Mouse (Mus musculus): ENCODE measurements at regions not wholly inside any gene's neighbourhood (a gene's known extent, or its start where the extent isn't known, plus 50 kb on each side); places are given as distances from the start of the nearest gene placed in this dataset.

- no peak overlapping the region for H3K4me3 ChIP-seq (ENCODE audit: insufficient read depth in 1 of 2, low read depth in 2 of 2, low read length in 2 of 2)
- ATAC-seq (ENCODE audit: insufficient read depth) (no peak), DNase-seq (ENCODE audit: low read depth in 3 of 3, low spot score in 3 of 3) (no peak)
- no peak overlapping the region for H3K9ac ChIP-seq (replicated peaks)
- H3K27ac ChIP-seq: no peak overlapping the region
- no peaks in the 10 kb centered on the region for H3K27me3 ChIP-seq (ENCODE audit: control insufficient read depth, insufficient read depth, low read length)
- no peaks in the 10 kb centered on the region for H3K9me3 ChIP-seq (ENCODE audit: control insufficient read depth, low read length)
- TF ChIP-seq CTCF (IDR thresholded peaks at IDR 0.05; ENCODE audit: low read depth) (no peak), EP300 (IDR thresholded peaks at IDR 0.05; ENCODE audit: low read depth) (no peak)
- 24% methylated on average over 2 of the region's 2 CpGs for WGBS (ENCODE audit: insufficient replicate concordance)
- no peaks in the 10 kb centered on the region for H3K4me1 ChIP-seq (replicated peaks; ENCODE audit: control insufficient read depth in 2 of 2, insufficient read depth in 2 of 2, low read length in 1 of 2)
- H3K4me2 ChIP-seq (ENCODE audit: low read depth): no peak overlapping the region
- H3K36me3 ChIP-seq (replicated peaks; ENCODE audit: control insufficient read depth, insufficient read depth, low read depth): no peaks in the 10 kb centered on the region
These were observed 86.9 kb upstream of the Ccdc91 start for GRCm38 (mm10) chr6:147388727-147389126.

- no peaks in the 10 kb centered on the region for H3K36me3 ChIP-seq (replicated peaks; ENCODE audit: control insufficient read depth, insufficient read depth, low read depth)
- H3K9ac ChIP-seq (replicated peaks): no peak overlapping the region
- 56% methylated on average over 1 of the region's 1 CpGs for WGBS (ENCODE audit: insufficient replicate concordance)
- no peak overlapping the region for H3K27ac ChIP-seq
- H3K27me3 ChIP-seq (ENCODE audit: control insufficient read depth, insufficient read depth, low read length): no peaks in the 10 kb centered on the region
- DNase-seq (ENCODE audit: low read depth in 3 of 3, low spot score in 3 of 3) (no peak), ATAC-seq (ENCODE audit: insufficient read depth) (no peak)
- H3K4me2 ChIP-seq (ENCODE audit: low read depth): no peak overlapping the region
- TF ChIP-seq EP300 (IDR thresholded peaks at IDR 0.05; ENCODE audit: low read depth) (no peak), CTCF (IDR thresholded peaks at IDR 0.05; ENCODE audit: low read depth) (no peak)
- H3K4me1 ChIP-seq (replicated peaks; ENCODE audit: control insufficient read depth in 2 of 2, insufficient read depth in 2 of 2, low read length in 1 of 2): no peaks in the 10 kb centered on the region
- H3K4me3 ChIP-seq (ENCODE audit: insufficient read depth in 1 of 2, low read depth in 2 of 2, low read length in 2 of 2): no peak overlapping the region
- no peaks in the 10 kb centered on the region for H3K9me3 ChIP-seq (ENCODE audit: control insufficient read depth, low read length)
These were observed 90.0 kb upstream of the Ccdc91 start for GRCm38 (mm10) chr6:147385606-147386005.

- 51% methylated on average over 8 of the region's 8 CpGs for WGBS (ENCODE audit: insufficient replicate concordance)
- Histone ChIP-seq H3K4me2 (ENCODE audit: low read depth) (no peak overlapping the region), H3K27me3 (ENCODE audit: control insufficient read depth, insufficient read depth, low read length) (no peaks in the 10 kb centered on the region), H3K27ac (no peak overlapping the region), H3K9me3 (ENCODE audit: control insufficient read depth, low read length) (no peaks in the 10 kb centered on the region), H3K4me1 (replicated peaks; ENCODE audit: control insufficient read depth in 2 of 2, insufficient read depth in 2 of 2, low read length in 1 of 2) (no peaks in the 10 kb centered on the region), H3K4me3 (ENCODE audit: insufficient read depth in 1 of 2, low read depth in 2 of 2, low read length in 2 of 2) (no peak overlapping the region), H3K36me3 (replicated peaks; ENCODE audit: control insufficient read depth, insufficient read depth, low read depth) (no peaks in the 10 kb centered on the region), H3K9ac (replicated peaks) (no peak overlapping the region)
- ATAC-seq (ENCODE audit: insufficient read depth) (no peak), DNase-seq (ENCODE audit: low read depth in 3 of 3, low spot score in 3 of 3) (no peak)
- no peak for TF ChIP-seq CTCF (IDR thresholded peaks at IDR 0.05; ENCODE audit: low read depth)
- TF ChIP-seq EP300 (IDR thresholded peaks at IDR 0.05; ENCODE audit: low read depth): no peak
These were observed 95.1 kb upstream of the Ccdc91 start for GRCm38 (mm10) chr6:147380519-147380918.

- Histone ChIP-seq H3K9me3 (ENCODE audit: control insufficient read depth, low read length) (no peaks in the 10 kb centered on the region), H3K36me3 (replicated peaks; ENCODE audit: control insufficient read depth, insufficient read depth, low read depth) (no peaks in the 10 kb centered on the region), H3K27me3 (ENCODE audit: control insufficient read depth, insufficient read depth, low read length) (no peaks in the 10 kb centered on the region), H3K27ac (no peak overlapping the region), H3K9ac (replicated peaks) (no peak overlapping the region), H3K4me2 (ENCODE audit: low read depth) (no peak overlapping the region), H3K4me3 (ENCODE audit: insufficient read depth in 1 of 2, low read depth in 2 of 2, low read length in 2 of 2) (no peak overlapping the region), H3K4me1 (replicated peaks; ENCODE audit: control insufficient read depth in 2 of 2, insufficient read depth in 2 of 2, low read length in 1 of 2) (no peaks in the 10 kb centered on the region)
- DNase-seq (ENCODE audit: low read depth in 3 of 3, low spot score in 3 of 3): no peak
- no peak for ATAC-seq (ENCODE audit: insufficient read depth)
- 65% methylated on average over 3 of the region's 3 CpGs for WGBS (ENCODE audit: insufficient replicate concordance)
- TF ChIP-seq CTCF (IDR thresholded peaks at IDR 0.05; ENCODE audit: low read depth) (no peak), EP300 (IDR thresholded peaks at IDR 0.05; ENCODE audit: low read depth) (no peak)
These were observed 97.9 kb upstream of the Ccdc91 start for GRCm38 (mm10) chr6:147377679-147378078.

GRCm38 (mm10) chr6:147371737-147372136 is 103.9 kb upstream of the Ccdc91 start:
- no peak overlapping the region for H3K9ac ChIP-seq (replicated peaks)
- no peak for TF ChIP-seq EP300 (IDR thresholded peaks at IDR 0.05; ENCODE audit: low read depth)
- TF ChIP-seq CTCF (IDR thresholded peaks at IDR 0.05; ENCODE audit: low read depth): no peak
- WGBS (ENCODE audit: insufficient replicate concordance): 43% methylated on average over 4 of the region's 4 CpGs
- no peak overlapping the region for H3K27ac ChIP-seq
- H3K9me3 ChIP-seq (ENCODE audit: control insufficient read depth, low read length): no peaks in the 10 kb centered on the region
- no peaks in the 10 kb centered on the region for H3K27me3 ChIP-seq (ENCODE audit: control insufficient read depth, insufficient read depth, low read length)
- H3K4me1 ChIP-seq (replicated peaks; ENCODE audit: control insufficient read depth in 2 of 2, insufficient read depth in 2 of 2, low read length in 1 of 2): no peaks in the 10 kb centered on the region
- H3K36me3 ChIP-seq (replicated peaks; ENCODE audit: control insufficient read depth, insufficient read depth, low read depth): no peaks in the 10 kb centered on the region
- ATAC-seq (ENCODE audit: insufficient read depth): no peak
- H3K4me3 ChIP-seq (ENCODE audit: insufficient read depth in 1 of 2, low read depth in 2 of 2, low read length in 2 of 2): no peak overlapping the region
- H3K4me2 ChIP-seq (ENCODE audit: low read depth): no peak overlapping the region
- no peak for DNase-seq (ENCODE audit: low read depth in 3 of 3, low spot score in 3 of 3)

Measured in liver, embryonic 14.5 days (tissue).